Mouse (Mus musculus) activated CD4-positive, CD25-positive, alpha-beta regulatory T cell (primary cell): Measurements from ENCODE around the gene Hkdc1. TPM values are rescaled to one million over a fixed set of nuclear protein-coding genes. Genes with fewer than 3 reads are reported as not detected.

ENCODE experiments used
- polyA plus RNA-seq, 2 experiments: library from polyadenylated mRNA; unstranded; fragments of 100-300 nt; shearing (Covaris generic); gene quantifications; one replicate each; pipeline ENCODE4 v1.2.1; 2017

Gene Hkdc1
- polyA plus RNA-seq, result under 1 TPM in 1 of 2 experiments, not detected in 1; 0.07 TPM

GRCm38 (mm10) chr10:62422255-62422654, at the start of gene Hkdc1:
Gene Hkdc1 (minus strand): TSS chr10:62422491.

GRCm38 (mm10) chr10:62449364-62450279, 27.3 kb upstream of the Hkdc1 start, which contains the start of the genes 4930507D05Rik and Supv3l1:
Gene 4930507D05Rik (plus strand): TSS chr10:62449489.
Gene Supv3l1 (minus strand): TSS chr10:62449738.

GRCm38 (mm10) chr10:62379808-62380207, 42.5 kb downstream of the Hkdc1 start, which contains the start of gene Hk1:
Gene Hk1 (minus strand): TSS chr10:62379908.

Other genes starting within 250 kb of the Hkdc1 start
- 1 to 10 TPM in 1 of 2 experiments, under 1 TPM in 1; 0.13 to 1.4 TPM for gene Tspan15, start 191.2 kb downstream of the Hkdc1 start, polyA plus RNA-seq
- not detected for gene Tacr2, start 170.1 kb downstream of the Hkdc1 start, polyA plus RNA-seq
- gene Hk1, start 42.6 kb downstream of the Hkdc1 start, polyA plus RNA-seq, result 100 to 1,000 TPM in 1 of 2 experiments, 10 to 100 TPM in 1; 76.0 to 101 TPM
- gene 4930507D05Rik, start 27.0 kb upstream of the Hkdc1 start, polyA plus RNA-seq, result under 1 TPM in 1 of 2 experiments, not detected in 1; 0.80 TPM
- gene Supv3l1, start 27.2 kb upstream of the Hkdc1 start, polyA plus RNA-seq, result 10 to 100 TPM; 18.0 to 20.7 TPM
- gene Vps26a, start 64.3 kb upstream of the Hkdc1 start, polyA plus RNA-seq, result 10 to 100 TPM; 60.1 to 82.5 TPM
- gene Srgn, start 105.0 kb upstream of the Hkdc1 start, polyA plus RNA-seq, result 1,000 to 10,000 TPM; 1,235 to 1,901 TPM
- gene Kif1bp, start 156.0 kb upstream of the Hkdc1 start, polyA plus RNA-seq, result 10 to 100 TPM; 33.0 to 35.5 TPM
- gene Ddx21, start 179.8 kb upstream of the Hkdc1 start, polyA plus RNA-seq, result 10 to 100 TPM; 36.1 to 42.4 TPM
- gene Ddx50, start 228.7 kb upstream of the Hkdc1 start, polyA plus RNA-seq, result 100 to 1,000 TPM; 122 to 149 TPM